Mouse (Mus musculus): Measurements from ENCODE around the gene Gm28539. TPM values are rescaled to one million over a fixed set of nuclear protein-coding genes. Genes with fewer than 3 reads are reported as not detected.
"Not testable (repeated sequence)": the region's sequence is repeated elsewhere in the genome, so short reads cannot be mapped to it uniquely, and the experiment has no call there.

Gene Gm28539
- total RNA-seq, 1 experiment from 2014 or later = not detected

GRCm38 (mm10) chr16:18948941-18949340 lies 112.6 kb downstream of the Gm28539 start:
- ATAC-seq (replicated peaks; ENCODE audit: low read depth, poor library complexity, severe bottlenecking) = no peak

GRCm38 (mm10) chr16:18950351-18950750 lies 114.0 kb downstream of the Gm28539 start:
- no peak for ATAC-seq (replicated peaks; ENCODE audit: low read depth, poor library complexity, severe bottlenecking)

GRCm38 (mm10) chr16:18952813-18953212 lies 116.4 kb downstream of the Gm28539 start:
- no peak for ATAC-seq (replicated peaks; ENCODE audit: low read depth, poor library complexity, severe bottlenecking)

- no peak for ATAC-seq (replicated peaks; ENCODE audit: low read depth, poor library complexity, severe bottlenecking)
Observed at GRCm38 (mm10) chr16:18955070-18955469, 118.7 kb downstream of the Gm28539 start.

GRCm38 (mm10) chr16:18963486-18963885 lies 127.1 kb downstream of the Gm28539 start:
- no peak for ATAC-seq (replicated peaks; ENCODE audit: low read depth, poor library complexity, severe bottlenecking)

GRCm38 (mm10) chr16:18969420-18970128 lies 133.2 kb downstream of the Gm28539 start:
- ATAC-seq (replicated peaks; ENCODE audit: low read depth, poor library complexity, severe bottlenecking) = no peak

- ATAC-seq (replicated peaks; ENCODE audit: low read depth, poor library complexity, severe bottlenecking) = no peak
Observed at GRCm38 (mm10) chr16:18970837-18971236, 134.5 kb downstream of the Gm28539 start.

- not testable (repeated sequence) for ATAC-seq (replicated peaks; ENCODE audit: low read depth, poor library complexity, severe bottlenecking)
Observed at GRCm38 (mm10) chr16:18975665-18976064, 139.3 kb downstream of the Gm28539 start.

GRCm38 (mm10) chr16:18976315-18976714 lies 139.9 kb downstream of the Gm28539 start:
- ATAC-seq (replicated peaks; ENCODE audit: low read depth, poor library complexity, severe bottlenecking) = no peak

- ATAC-seq (replicated peaks; ENCODE audit: low read depth, poor library complexity, severe bottlenecking) = no peak
Observed at GRCm38 (mm10) chr16:18986381-18986780, 150.0 kb downstream of the Gm28539 start.

- ATAC-seq (replicated peaks; ENCODE audit: low read depth, poor library complexity, severe bottlenecking) = no peak
Observed at GRCm38 (mm10) chr16:18986860-18987259, 150.5 kb downstream of the Gm28539 start.

GRCm38 (mm10) chr16:19002610-19003389 lies 166.4 kb downstream of the Gm28539 start:
- peak; percentile 73; the same call in 1 of the 2 replicates for ATAC-seq (replicated peaks; ENCODE audit: low read depth, poor library complexity, severe bottlenecking)

GRCm38 (mm10) chr16:19003757-19004156 lies 167.4 kb downstream of the Gm28539 start:
- ATAC-seq (replicated peaks; ENCODE audit: low read depth, poor library complexity, severe bottlenecking) = no peak

- no peak for ATAC-seq (replicated peaks; ENCODE audit: low read depth, poor library complexity, severe bottlenecking)
Observed at GRCm38 (mm10) chr16:19005298-19005697, 168.9 kb downstream of the Gm28539 start.

Other genes starting within 250 kb of the Gm28539 start
- not detected in 2 replicates for gene Tbx1, start 245.9 kb upstream of the Gm28539 start, total RNA-seq (2017)
- 7.3 and 12.1 TPM in 2 replicates for gene Gp1bb, start 214.2 kb upstream of the Gm28539 start, total RNA-seq (2017)
- gene Gm49601, start 210.2 kb upstream of the Gm28539 start, total RNA-seq (2017) = 1.8 TPM in 1 of 2 replicates, not detected in the other
- gene Sept5, start 206.6 kb upstream of the Gm28539 start, total RNA-seq (2017) = 0.37 TPM in 1 of 2 replicates, not detected in the other
- gene Cldn5, start 59.7 kb upstream of the Gm28539 start, total RNA-seq (2017) = not detected in 2 replicates
- 48.2 and 70.9 TPM in 2 replicates for gene Ufd1, start 24.8 kb upstream of the Gm28539 start, total RNA-seq (2017)
- 63.1 and 65.1 TPM in 2 replicates for gene Cdc45, start 24.6 kb upstream of the Gm28539 start, total RNA-seq (2017)
- 26.1 and 34.9 TPM in 2 replicates for gene 2510002D24Rik, start within 50 bp of the Gm28539 start, total RNA-seq (2017)
- gene Mrpl40, start 40.3 kb downstream of the Gm28539 start, total RNA-seq (2017) = 105 and 109 TPM in 2 replicates
- gene Hira, start 40.5 kb downstream of the Gm28539 start, total RNA-seq (2017) = 95.4 and 106 TPM in 2 replicates